Mouse (Mus musculus) heart, postnatal 0 days (tissue): ENCODE measurements around the gene Sept9.

Experiments
- CTCF ChIP-seq: IDR thresholded peaks from 2 replicates; pipeline ENCODE4 v1.5.1; 2016; ENCODE audit warnings: antibody characterized with exemption, control low read depth, low read depth
- EP300 ChIP-seq: IDR thresholded peaks from 2 replicates; pipeline ENCODE4 v1.6.1; 2016; ENCODE audit warnings: antibody characterized with exemption, low read depth

GRCm38 (mm10) chr11:117185076-117185933 lies 14.2 kb upstream of the Sept9 start:
- no peak for TF ChIP-seq CTCF
- no peak for TF ChIP-seq EP300
